Mouse (Mus musculus) embryonic facial prominence, embryonic 13.5 days (tissue): ENCODE results near the gene Nat8f4. TPM values are rescaled to one million over a fixed set of nuclear protein-coding genes. Genes with fewer than 3 reads are reported as not detected.

Source experiments
- ATAC-seq: fragments of 200-750 bp; cut with Nextera tagmentation; 2 replicates; pipeline ENCODE4 v1.8.0; 2017; ENCODE audit warnings: low read depth; ENCODE audit not compliant: insufficient number of reproducible peaks, insufficient read depth, low FRiP score, low TSS enrichment
- H3K27ac ChIP-seq: fragments of 300-500 bp; sonication (generic); 2 replicates; pipeline ENCODE4 v1.5.1; 2015; ENCODE audit warnings: moderate library complexity, mild to moderate bottlenecking, inconsistent platforms
- H3K27me3 ChIP-seq: fragments of 300-500 bp; sonication (generic); 2 replicates; pipeline ENCODE4 v1.6.1; 2015; ENCODE audit warnings: mild to moderate bottlenecking, inconsistent platforms
- H3K36me3 ChIP-seq: fragments of 300-500 bp; sonication (generic); 2 replicates; pipeline ENCODE4 v1.6.1; 2015; ENCODE audit warnings: mild to moderate bottlenecking, inconsistent platforms
- H3K4me1 ChIP-seq: fragments of 300-500 bp; sonication (generic); 2 replicates; pipeline ENCODE4 v1.6.1; 2015; ENCODE audit warnings: inconsistent platforms
- H3K4me2 ChIP-seq: fragments of 300-500 bp; sonication (generic); 2 replicates; pipeline ENCODE4 v1.6.1; 2015; ENCODE audit warnings: moderate library complexity, mild to moderate bottlenecking, inconsistent platforms
- H3K4me3 ChIP-seq: fragments of 300-500 bp; sonication (generic); 2 replicates; pipeline ENCODE4 v1.5.1; 2015; ENCODE audit warnings: mild to moderate bottlenecking, inconsistent platforms
- H3K9ac ChIP-seq: fragments of 300-500 bp; sonication (generic); 2 replicates; pipeline ENCODE4 v1.6.1; 2015; ENCODE audit warnings: mild to moderate bottlenecking, inconsistent platforms
- H3K9me3 ChIP-seq: fragments of 300-500 bp; sonication (generic); 2 replicates; pipeline ENCODE4 v1.6.1; 2016; ENCODE audit warnings: inconsistent platforms
- WGBS: fragments of 180-500 bp; shearing (Covaris S2); methylation state at CpG from one replicate; pipeline ENCODE4 v1.1.7; 2015; ENCODE audit warnings: mixed read lengths; 5-methylcytosine and 5-hydroxymethylcytosine counted together
- polyA plus RNA-seq: library from polyadenylated mRNA; unstranded; fragments of >200 nt; fragmentation: Nextera tagmentation; extraction: Ambion mirVana; gene quantifications from 2 replicates; pipeline ENCODE4 v1.2.1, GENCODE M21; 2015

The Nat8f4 gene
- polyA plus RNA-seq, 1 experiment from 2014 or later, result 2.5 TPM

GRCm38 (mm10) chr6:85862565-85862964 is 42.1 kb downstream of the Nat8f4 start:
- 70% methylated on average over 3 of the region's 3 CpGs for WGBS
- no peaks in the 10 kb centered on the region for H3K9me3 ChIP-seq
- H3K27ac ChIP-seq, result no peak overlapping the region
- H3K36me3 ChIP-seq, result no peaks in the 10 kb centered on the region
- no peak overlapping the region for H3K4me2 ChIP-seq
- no peak for ATAC-seq
- no peak overlapping the region for H3K9ac ChIP-seq
- H3K27me3 ChIP-seq, result no peaks in the 10 kb centered on the region
- no peaks in the 10 kb centered on the region for H3K4me1 ChIP-seq
- H3K4me3 ChIP-seq, result no peak overlapping the region

GRCm38 (mm10) chr6:85861247-85861646 is 43.4 kb downstream of the Nat8f4 start:
- WGBS, result 72% methylated on average over 3 of the region's 3 CpGs
- no peak overlapping the region for H3K4me2 ChIP-seq
- H3K9ac ChIP-seq, result no peak overlapping the region
- no peaks in the 10 kb centered on the region for H3K4me1 ChIP-seq
- no peaks in the 10 kb centered on the region for H3K27me3 ChIP-seq
- H3K4me3 ChIP-seq, result no peak overlapping the region
- no peaks in the 10 kb centered on the region for H3K9me3 ChIP-seq
- H3K36me3 ChIP-seq, result no peaks in the 10 kb centered on the region
- H3K27ac ChIP-seq, result no peak overlapping the region
- no peak for ATAC-seq

DNA sequence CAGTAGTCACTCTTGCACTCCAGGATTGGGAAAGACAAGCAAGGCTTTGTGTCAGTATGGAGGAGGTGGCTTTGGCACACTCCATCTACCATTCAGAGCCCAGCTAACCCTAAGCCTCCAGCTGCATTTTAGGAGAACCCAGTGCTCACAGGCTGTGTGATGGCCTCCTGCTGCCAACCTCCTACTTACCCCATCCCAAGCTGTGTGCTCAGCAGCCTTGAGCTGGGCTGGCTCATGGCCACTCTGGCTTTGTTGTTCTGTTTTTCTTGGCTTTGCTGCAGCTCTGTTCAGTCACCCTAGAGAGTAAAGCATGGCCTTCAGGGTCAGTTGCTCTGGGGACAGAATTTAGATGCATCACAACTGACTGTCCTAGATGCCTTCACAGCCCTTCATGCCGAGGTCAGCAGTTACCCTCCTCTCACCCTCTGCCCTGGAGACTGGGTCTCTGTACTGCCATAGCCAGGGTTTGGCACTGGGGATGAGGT is 48.4 kb downstream of the Nat8f4 start:
- Histone ChIP-seq H3K27ac (no peak overlapping the region), H3K4me2 (no peak overlapping the region), H3K36me3 (no peaks in the 10 kb centered on the region), H3K4me3 (no peak overlapping the region), H3K27me3 (no peaks in the 10 kb centered on the region), H3K9me3 (no peaks in the 10 kb centered on the region), H3K9ac (no peak overlapping the region), H3K4me1 (no peaks in the 10 kb centered on the region)
- WGBS, result 62% methylated on average over 1 of the region's 1 CpGs
- no peak for ATAC-seq

DNA sequence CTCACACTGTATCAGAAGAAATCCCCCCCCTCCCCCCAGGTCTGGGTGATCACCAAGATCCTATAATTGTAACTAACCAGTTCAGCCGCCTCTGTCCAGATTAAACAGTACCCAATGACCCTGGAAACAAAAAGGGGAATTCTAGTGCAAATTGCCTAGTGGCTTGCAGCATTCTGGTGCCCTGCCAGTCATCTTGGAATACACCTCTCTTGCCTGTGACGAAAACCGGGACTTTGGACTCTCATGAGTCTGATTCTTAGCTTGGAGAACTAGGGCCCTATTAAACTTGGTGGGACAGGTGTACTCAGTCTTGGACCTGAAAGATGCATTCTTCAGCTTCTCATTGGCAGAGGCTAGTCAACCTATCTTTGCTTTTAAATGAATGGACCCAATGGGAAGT is 51.2 kb downstream of the Nat8f4 start:
- Histone ChIP-seq H3K9ac (no peak overlapping the region), H3K27ac (no peak overlapping the region), H3K9me3 (no peaks in the 10 kb centered on the region), H3K4me1 (no peaks in the 10 kb centered on the region), H3K36me3 (no peaks in the 10 kb centered on the region), H3K4me3 (no peak overlapping the region), H3K27me3 (no peaks in the 10 kb centered on the region), H3K4me2 (no peak overlapping the region)
- 83% methylated on average over 3 of the region's 3 CpGs for WGBS
- no peak for ATAC-seq

GRCm38 (mm10) chr6:85851062-85851773 is 53.5 kb downstream of the Nat8f4 start:
- no peaks in the 10 kb centered on the region for H3K4me1 ChIP-seq
- 92% methylated on average over 7 of the region's 7 CpGs for WGBS
- ATAC-seq, result no peak

GRCm38 (mm10) chr6:85849240-85849639 is 55.4 kb downstream of the Nat8f4 start:
- Histone ChIP-seq H3K4me3 (no peak overlapping the region), H3K36me3 (no peaks in the 10 kb centered on the region), H3K9ac (no peak overlapping the region), H3K4me2 (no peak overlapping the region), H3K27ac (no peak overlapping the region), H3K4me1 (no peaks in the 10 kb centered on the region), H3K27me3 (no peaks in the 10 kb centered on the region), H3K9me3 (no peaks in the 10 kb centered on the region)
- 19% methylated on average over 2 of the region's 2 CpGs for WGBS
- ATAC-seq, result no peak

More at GRCm38 (mm10) chr6:85851062-85851773, 53.5 kb downstream of the Nat8f4 start:
- H3K27ac ChIP-seq, result no peak overlapping the region
- H3K36me3 ChIP-seq, result no peaks in the 10 kb centered on the region
- no peak overlapping the region for H3K4me2 ChIP-seq
- H3K9ac ChIP-seq, result no peak overlapping the region
- H3K4me3 ChIP-seq, result no peak overlapping the region
- H3K27me3 ChIP-seq, result no peaks in the 10 kb centered on the region
- no peaks in the 10 kb centered on the region for H3K9me3 ChIP-seq

Other genes with a start within 250 kb of the Nat8f4 start
- gene Nat8f7, start 191.7 kb downstream of the Nat8f4 start, polyA plus RNA-seq, result not detected in 2 replicates
- gene Nat8f3, start 139.1 kb downstream of the Nat8f4 start, polyA plus RNA-seq, result 0.22 TPM in 1 of 2 replicates, not detected in the other
- gene Nat8f6, start 83.9 kb downstream of the Nat8f4 start, polyA plus RNA-seq, result not detected in 2 replicates
- gene Nat8f5, start 83.9 kb downstream of the Nat8f4 start, polyA plus RNA-seq, result not detected in 2 replicates
- not detected in 2 replicates for gene Nat8, start 72.8 kb downstream of the Nat8f4 start, polyA plus RNA-seq
- gene Nat8f2, start 35.7 kb downstream of the Nat8f4 start, polyA plus RNA-seq, result not detected in 2 replicates
- gene Tprkb, start 7.0 kb upstream of the Nat8f4 start, polyA plus RNA-seq, result 39.5 and 45.9 TPM in 2 replicates
- 6.5 and 11.2 TPM in 2 replicates for gene Nat8f1, start 10.8 kb upstream of the Nat8f4 start, polyA plus RNA-seq
- gene Dusp11, start 56.8 kb upstream of the Nat8f4 start, polyA plus RNA-seq, result 48.6 and 55.6 TPM in 2 replicates
- gene Figla, start 111.3 kb upstream of the Nat8f4 start, polyA plus RNA-seq, result not detected in 2 replicates
- 8.7 and 9.4 TPM in 2 replicates for gene Add2, start 123.8 kb upstream of the Nat8f4 start, polyA plus RNA-seq